ENCODE assay signal across 8 mouse cellular contexts in the genomic region with DNA sequence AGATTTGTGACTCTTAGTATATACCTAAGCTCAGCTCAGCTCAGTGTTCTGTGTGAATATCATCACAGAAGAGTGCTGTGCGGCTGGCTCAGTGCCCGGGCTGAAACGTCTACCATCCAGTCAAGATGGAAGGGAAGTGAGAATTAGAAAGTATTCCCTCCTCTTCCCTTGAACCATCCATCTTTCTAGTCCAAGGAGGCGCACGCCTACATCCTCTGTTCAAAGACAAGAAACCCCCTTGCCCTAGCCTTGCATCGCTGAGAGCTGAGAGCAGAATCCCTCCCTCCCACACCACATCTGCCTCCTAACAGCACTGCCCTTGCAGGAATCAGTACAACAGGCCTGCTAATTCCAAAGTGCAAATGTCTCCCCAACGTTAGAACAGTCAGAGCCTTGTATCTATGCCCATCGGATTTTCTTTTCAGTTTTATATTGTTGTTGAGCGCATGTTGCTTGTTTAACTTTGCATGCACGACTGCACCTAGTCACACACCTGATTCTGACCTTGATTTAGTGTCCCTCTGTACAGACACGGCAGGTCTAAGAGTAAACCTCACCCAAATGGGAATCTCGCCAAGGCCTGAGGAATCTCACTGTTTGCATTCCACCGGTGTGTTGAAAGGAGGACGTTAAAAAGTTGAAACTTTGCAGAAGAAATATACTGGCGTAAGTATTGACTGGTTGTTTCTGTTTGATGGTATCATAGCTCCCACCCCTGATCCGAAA.
DNase-seq lines count a peak whose midpoint lies in the region; ATAC-seq and TF ChIP-seq lines count a peak whose summit lies in the region.

No protein-coding gene starts in this region.

- no peak overlapping the region for H3K9ac ChIP-seq in kidney, embryonic 14.5 days (ENCODE audit: low read depth, low read length)
- H3K9ac ChIP-seq in liver, adult 2 months (ENCODE audit: low read depth, low read length): no peak overlapping the region
- H3K9ac ChIP-seq in stomach, embryonic 15.5 days: no peak overlapping the region

- no peak for TF ChIP-seq POLR2A in liver, adult 2 months (IDR thresholded peaks at IDR 0.05; ENCODE audit: extremely low read depth, insufficient read depth, low read length)

- no peaks in the 10 kb centered on the region for H3K36me3 ChIP-seq in kidney, embryonic 14.5 days (ENCODE audit: control insufficient read depth, insufficient read depth, low read length)
- H3K36me3 ChIP-seq in liver, adult 2 months (ENCODE audit: control insufficient read depth, insufficient read depth, low read length): no peaks in the 10 kb centered on the region
- no peaks in the 10 kb centered on the region for H3K36me3 ChIP-seq in stomach, embryonic 15.5 days

- H3K9me3 ChIP-seq in kidney, embryonic 14.5 days (ENCODE audit: control insufficient read depth, low read length): no peaks in the 10 kb centered on the region
- H3K9me3 ChIP-seq in stomach, embryonic 15.5 days: no peaks in the 10 kb centered on the region

- no peak overlapping the region for H3K4me2 ChIP-seq in kidney, embryonic 14.5 days (replicated peaks; ENCODE audit: low read depth, low read length)
- peak overlapping the region; percentile 34 for H3K4me2 ChIP-seq in stomach, embryonic 15.5 days

- no peaks in the 10 kb centered on the region for H3K79me2 ChIP-seq in liver, adult 2 months (ENCODE audit: control insufficient read depth, insufficient read depth, low read length)

- 0 out of 2 replicates have a peak, but pooled peaks cover 3% of the 10 kb centered on the region for H3K4me1 ChIP-seq in kidney, embryonic 14.5 days (ENCODE audit: control insufficient read depth, insufficient read depth, low read length)
- peaks cover 11% of the 10 kb centered on the region for H3K4me1 ChIP-seq in liver, adult 2 months (ENCODE audit: control insufficient read depth, insufficient read depth, low read length)
- H3K4me1 ChIP-seq in stomach, embryonic 15.5 days: peaks cover 12% of the 10 kb centered on the region; the same call in 1 of the 2 replicates

- DNase-seq in layer of hippocampus, adult 11-12 months (ENCODE audit: low spot score): peak; percentile 43
- no peak for DNase-seq in layer of hippocampus, adult 9-10 months (ENCODE audit: low spot score)
- peak; percentile 17 to 56 for DNase-seq in frontal cortex, postnatal 14 days (ENCODE audit: low spot score in 2 of 2)
- peak; percentile 78 for DNase-seq in liver, adult 2 months (ENCODE audit: extremely low read depth, low read depth, low spot score)
- no peak for DNase-seq in Muller cell, postnatal 12 days (ENCODE audit: inconsistent ontology term)
- DNase-seq in retina, embryonic 14.5 days (ENCODE audit: low spot score): no peak

- H3K4me3 ChIP-seq in kidney, embryonic 14.5 days (ENCODE audit: low read length): no peak overlapping the region
- no peak overlapping the region for H3K4me3 ChIP-seq in liver, adult 2 months (ENCODE audit: insufficient read depth, low read depth, low read length)
- no peak overlapping the region for H3K4me3 ChIP-seq in stomach, embryonic 15.5 days (replicated peaks)

- H3K27me3 ChIP-seq in kidney, embryonic 14.5 days (ENCODE audit: control insufficient read depth, insufficient read depth, low read length): no peaks in the 10 kb centered on the region
- H3K27me3 ChIP-seq in liver, adult 2 months (ENCODE audit: control insufficient read depth, insufficient read depth, low read length): no peaks in the 10 kb centered on the region
- H3K27me3 ChIP-seq in stomach, embryonic 15.5 days (replicated peaks): no peaks in the 10 kb centered on the region

- no peak overlapping the region for H3K27ac ChIP-seq in kidney, embryonic 14.5 days (ENCODE audit: low read depth, low read length)
- H3K27ac ChIP-seq in liver, adult 2 months (replicated peaks; ENCODE audit: insufficient read depth, low read depth, low read length): no peak overlapping the region
- H3K27ac ChIP-seq in stomach, embryonic 15.5 days: peak overlapping the region; percentile 77

- ATAC-seq in kidney, embryonic 14.5 days (ENCODE audit: low FRiP score, low TSS enrichment): peak; percentile 72; the same call in 1 of the 2 replicates
- ATAC-seq in stomach, embryonic 15.5 days (ENCODE audit: insufficient read depth, low FRiP score, low read depth): peak; percentile 75

- TF ChIP-seq CTCF in liver, adult 2 months (IDR thresholded peaks at IDR 0.05; ENCODE audit: low read depth, low read length): no peak

- WGBS in kidney, embryonic 14.5 days: 22% methylated on average over 16 of the region's 16 CpGs
- 23% methylated on average over 16 of the region's 16 CpGs for WGBS in liver, adult 2 months
- 24% methylated on average over 16 of the region's 16 CpGs for WGBS in stomach, embryonic 15.5 days

Comparison
In these comparisons a context has a peak if more than half of its experiments do, and no peak if none do; other contexts are left out.
1. DNase-seq: peak in layer of hippocampus, adult 11-12 months (single experiment), frontal cortex, postnatal 14 days (2 of 2) and liver, adult 2 months (single experiment); none in layer of hippocampus, adult 9-10 months (single experiment), Muller cell, postnatal 12 days (single experiment) and retina, embryonic 14.5 days (single experiment).